ENCODE assay signal across 8 mouse cellular contexts in genomic region chr19:15801811-15802486, GRCm38 (mm10).
A peak's percentile ranks its signal among the peaks of the same experiment; 100 is the strongest.
DNase-seq lines count a peak whose midpoint lies in the region; ATAC-seq lines count a peak whose summit lies in the region.

No protein-coding gene starts in this region.

- peaks cover 23% of the 10 kb centered on the region for H3K27me3 ChIP-seq in hindbrain, embryonic 13.5 days

- no peaks in the 10 kb centered on the region for H3K9me3 ChIP-seq in hindbrain, embryonic 13.5 days

- peak overlapping the region; percentile 29 for H3K4me3 ChIP-seq in hindbrain, embryonic 13.5 days

- ATAC-seq in hindbrain, embryonic 13.5 days (ENCODE audit: low FRiP score) = peak; percentile 86

- no peaks in the 10 kb centered on the region for H3K36me3 ChIP-seq in hindbrain, embryonic 13.5 days

- H3K9ac ChIP-seq in hindbrain, embryonic 13.5 days = 0 out of 2 replicates have a peak overlapping the region, but pooled peaks have one; percentile 60

- H3K4me2 ChIP-seq in hindbrain, embryonic 13.5 days = peak overlapping the region; percentile 51

- peaks cover 35% of the 10 kb centered on the region for H3K4me1 ChIP-seq in hindbrain, embryonic 13.5 days (replicated peaks)

- DNase-seq in MEL-GATA-1-ER (ENCODE audit: extremely low read depth, low read depth) = peak; percentile 66
- peak; percentile 68 for DNase-seq in cerebellum, adult 9-11 months
- peak; percentile 80 to 83 for DNase-seq in frontal cortex, postnatal 14 days (ENCODE audit: low spot score in 2 of 2)
- peak; percentile 56 to 68 for DNase-seq in layer of hippocampus, postnatal 25 days (ENCODE audit: extremely low spot score in 1 of 2, low spot score in 1 of 2)
- DNase-seq in lung, postnatal 14 days = peak; percentile 79
- DNase-seq in retina, adult 2 months (ENCODE audit: low read depth, low spot score) = peak; percentile 61
- peak; percentile 44 for DNase-seq in thymus, postnatal 25 days

- 6% methylated on average over 17 of the region's 17 CpGs for WGBS in hindbrain, embryonic 13.5 days

- peak overlapping the region; percentile 83 for H3K27ac ChIP-seq in hindbrain, embryonic 13.5 days

Comparison
In these comparisons a context has a peak if more than half of its experiments do, and no peak if none do; other contexts are left out.
1. Peak in every context shown above with its lines: DNase-seq, ATAC-seq, H3K4me3 ChIP-seq and H3K27ac ChIP-seq.